ENCODE assay signal across 25 mouse cellular contexts in the genomic region with DNA sequence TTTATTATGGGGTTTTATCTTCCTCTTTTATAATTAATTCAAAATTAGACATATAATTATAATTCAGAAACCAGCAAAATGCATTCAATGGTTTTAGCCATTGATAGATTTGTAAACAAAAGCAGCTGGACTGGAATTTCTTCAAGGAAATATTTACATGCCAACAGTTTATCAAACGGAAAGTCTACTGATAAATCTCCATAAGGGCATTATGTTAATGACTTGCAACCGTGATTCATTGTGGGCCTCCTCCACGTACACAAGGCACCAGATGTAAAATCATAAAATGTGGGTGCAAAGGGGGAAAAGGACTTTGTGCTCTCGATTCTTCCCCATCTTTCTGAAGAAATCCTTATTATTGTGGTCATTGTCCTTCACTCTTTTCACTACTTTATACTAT.
"Had no signal": no experiment of that assay in that cellular context is flagged by ENCODE, and none has a peak within 500 bp of the region (broad histone marks: within the 10 kb centered on the region; RNA-seq: fewer than 3 reads in every experiment).

No protein-coding gene starts in this region.

- DNase-seq: forebrain, postnatal 0 days; gastrocnemius, postnatal 14 days; gastrocnemius, postnatal 36 days; heart, adult 11 months; heart, adult 2 months; heart, postnatal 14 days; heart, postnatal 36 days; kidney, adult 11 months; kidney, adult 2 months; kidney, adult 9 months; kidney, postnatal 14 days; kidney, postnatal 36 days; layer of hippocampus, adult 9-11 months; layer of hippocampus, postnatal 36 days; left cerebral cortex, postnatal 4 days had no signal

- ATAC-seq: forebrain, postnatal 0 days; hindbrain, postnatal 0 days; intestine, embryonic 16.5 days had no signal

- H3K4me1 ChIP-seq: heart, embryonic 15.5 days; hindbrain, embryonic 13.5 days; hindbrain, embryonic 15.5 days; kidney, embryonic 15.5 days; limb, embryonic 13.5 days had no signal

- H3K4me3 ChIP-seq: heart, adult 2 months; heart, embryonic 13.5 days; heart, embryonic 15.5 days; hindbrain, embryonic 13.5 days; hindbrain, embryonic 15.5 days; kidney, embryonic 15.5 days; limb, embryonic 13.5 days had no signal

- H3K36me3 ChIP-seq: heart, embryonic 13.5 days; heart, embryonic 15.5 days; hindbrain, embryonic 13.5 days; hindbrain, embryonic 15.5 days; kidney, embryonic 15.5 days; limb, embryonic 13.5 days had no signal

- H3K27me3 ChIP-seq: heart, embryonic 13.5 days; heart, embryonic 15.5 days; hindbrain, embryonic 13.5 days; hindbrain, embryonic 15.5 days; kidney, embryonic 15.5 days; limb, embryonic 13.5 days had no signal

- H3K9me3 ChIP-seq: heart, embryonic 13.5 days; heart, embryonic 15.5 days; hindbrain, embryonic 13.5 days; hindbrain, embryonic 15.5 days; kidney, embryonic 15.5 days; limb, embryonic 13.5 days had no signal

- H3K9ac ChIP-seq: forebrain, postnatal 0 days; heart, embryonic 13.5 days; heart, embryonic 15.5 days; hindbrain, embryonic 13.5 days; hindbrain, embryonic 15.5 days; kidney, embryonic 15.5 days; limb, embryonic 13.5 days had no signal

- H3K27ac ChIP-seq: heart, adult 2 months; heart, embryonic 13.5 days; heart, embryonic 15.5 days; hindbrain, embryonic 13.5 days; hindbrain, embryonic 15.5 days; hindbrain, postnatal 0 days; kidney, embryonic 15.5 days; kidney, postnatal 0 days; limb, embryonic 13.5 days had no signal

- H3K4me2 ChIP-seq: heart, embryonic 11.5 days; heart, embryonic 13.5 days; heart, embryonic 15.5 days; hindbrain, embryonic 13.5 days; hindbrain, embryonic 15.5 days; kidney, embryonic 15.5 days; limb, embryonic 13.5 days had no signal
